Mouse (Mus musculus): ENCODE results near the gene Slc28a1.

DNA sequence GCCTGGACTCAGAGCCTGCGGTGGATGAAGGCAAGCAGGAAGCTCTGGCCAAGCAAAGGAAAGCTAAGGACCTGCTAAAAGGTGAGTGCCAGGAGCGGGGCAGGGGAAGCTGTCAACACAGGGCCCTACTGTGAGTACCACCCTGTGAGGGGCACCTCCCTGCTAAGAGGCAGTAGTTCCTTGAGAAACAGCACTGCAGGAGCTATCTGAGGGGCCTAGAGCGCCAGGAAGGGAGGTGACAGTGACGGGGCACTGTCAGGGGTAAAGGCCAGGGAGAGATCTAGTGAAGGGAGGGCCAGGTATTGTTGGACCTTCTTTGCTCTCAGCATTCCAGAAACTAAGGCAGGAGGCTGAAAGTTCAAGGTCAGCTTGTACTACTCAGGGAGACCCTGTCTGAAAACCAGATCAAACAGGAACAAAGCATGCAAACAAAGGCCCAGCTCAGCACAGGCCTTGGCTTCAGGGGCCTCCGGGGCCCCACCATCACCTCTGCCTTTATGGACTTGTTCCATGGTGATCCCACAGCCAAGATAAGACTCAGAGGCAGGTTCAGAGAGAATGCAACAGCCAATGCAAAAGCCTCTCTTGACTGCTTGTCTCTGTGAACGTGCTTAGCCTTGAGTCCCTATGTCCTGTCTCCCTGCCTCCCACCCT, 20.4 kb upstream of the Slc28a1 start:
- TF ChIP-seq POLR2A (IDR thresholded peaks at IDR 0.05; ENCODE audit: borderline replicate concordance, control insufficient read depth, low read depth, low read length) (no peak), CTCF (IDR thresholded peaks at IDR 0.05; ENCODE audit: control insufficient read depth, insufficient read depth, low read length) (no peak)
